Mouse (Mus musculus) spleen, adult 2 months (tissue): ENCODE data around the gene Inhbb.

Experiments
- CTCF ChIP-seq: fragments of 200-500 bp; IDR thresholded peaks from 2 replicates; pipeline ENCODE4 v1.5.1; 2011; ENCODE audit warnings: mild to moderate bottlenecking, inconsistent platforms; ENCODE audit not compliant: insufficient read depth, insufficient read length, insufficient replicate concordance; ENCODE audit errors: extremely low read depth
- POLR2A ChIP-seq: fragments of 200-500 bp; IDR thresholded peaks from 2 replicates; pipeline ENCODE4 v1.6.1; 2011; ENCODE audit warnings: low read depth, low read length, inconsistent platforms

DNA sequence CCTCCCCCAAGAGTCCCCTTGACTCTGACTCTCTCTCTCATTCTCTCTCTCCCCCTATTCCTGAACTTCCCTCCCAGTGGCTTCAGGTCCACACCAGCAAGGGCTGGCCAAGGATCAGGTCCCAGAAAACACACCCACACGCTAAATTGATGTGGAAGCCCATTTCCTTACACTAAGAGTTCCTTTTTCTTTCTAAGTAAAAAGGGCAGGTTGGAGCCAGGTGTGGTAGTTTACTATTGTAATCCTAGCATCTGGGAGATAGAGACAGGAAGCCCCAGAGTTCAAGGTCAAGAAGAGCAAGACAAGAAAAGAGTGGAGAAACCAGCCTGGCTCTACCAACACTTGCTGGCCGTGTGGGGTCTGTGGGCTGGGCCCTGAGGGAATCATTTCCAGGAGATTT, 23.4 kb downstream of the Inhbb start:
- TF ChIP-seq CTCF (no peak), POLR2A (no peak)
